Mouse (Mus musculus) heart, postnatal 25 days (tissue): Measurements from ENCODE around the gene Plcb4. TPM values are rescaled to one million over a fixed set of nuclear protein-coding genes. Genes with fewer than 3 reads are reported as not detected.

Source experiments
- DNase-seq: peaks from one replicate; pipeline ENCODE4 v3.0.0; 2022; ENCODE audit warnings: low spot score
- intact Hi-C: fragments of 180-260 bp; cut with DNase I; formaldehyde crosslinking; loops from one replicate; pipeline ENCODE4 v1.15.1; 2025
- total RNA-seq, 2 experiments: library from RNA; stranded (reverse); gene quantifications; 2 replicates each; pipeline ENCODE4 v1.2.3; 2021

Gene Plcb4
- total RNA-seq, 2 experiments from 2014 or later = 71.2 to 71.9 TPM

GRCm38 (mm10) chr2:135834435-135834834 lies 175.6 kb downstream of the Plcb4 start:
- intact Hi-C loops = no loop called here

GRCm38 (mm10) chr2:135835911-135836310 lies 177.1 kb downstream of the Plcb4 start:
- intact Hi-C loops = no loop called here
- DNase-seq = no peak

More at GRCm38 (mm10) chr2:135834435-135834834, 175.6 kb downstream of the Plcb4 start:
- DNase-seq = no peak

GRCm38 (mm10) chr2:135836426-135836825 lies 177.6 kb downstream of the Plcb4 start:
- no peak for DNase-seq
- intact Hi-C loops = no loop called here

- intact Hi-C loops = no loop called here
- DNase-seq = no peak
These were observed 178.9 kb downstream of the Plcb4 start for GRCm38 (mm10) chr2:135837730-135838129.

- intact Hi-C loops = no loop called here
- DNase-seq = no peak
These were observed 179.3 kb downstream of the Plcb4 start for GRCm38 (mm10) chr2:135838135-135838534.

GRCm38 (mm10) chr2:135838651-135839286 lies 180.0 kb downstream of the Plcb4 start:
- intact Hi-C loops = no loop called here
- no peak for DNase-seq

- intact Hi-C loops = no loop called here
- DNase-seq = no peak
These were observed 184.9 kb downstream of the Plcb4 start for GRCm38 (mm10) chr2:135843721-135844120.

- DNase-seq = no peak
- intact Hi-C loops = no loop called here
These were observed 188.1 kb downstream of the Plcb4 start for GRCm38 (mm10) chr2:135846903-135847302.

GRCm38 (mm10) chr2:135847738-135848137 lies 188.9 kb downstream of the Plcb4 start:
- intact Hi-C loops = no loop called here
- DNase-seq = no peak

GRCm38 (mm10) chr2:135848169-135848568 lies 189.4 kb downstream of the Plcb4 start:
- no peak for DNase-seq
- intact Hi-C loops = no loop called here

- intact Hi-C loops = no loop called here
- no peak for DNase-seq
These were observed 193.2 kb downstream of the Plcb4 start for GRCm38 (mm10) chr2:135851964-135852363.

GRCm38 (mm10) chr2:135853085-135853484 lies 194.3 kb downstream of the Plcb4 start:
- no peak for DNase-seq
- intact Hi-C loops = no loop called here

- DNase-seq = no peak
- intact Hi-C loops = no loop called here
These were observed 195.2 kb downstream of the Plcb4 start for GRCm38 (mm10) chr2:135854059-135854458.

- intact Hi-C loops = no loop called here
- no peak for DNase-seq
These were observed 197.2 kb downstream of the Plcb4 start for GRCm38 (mm10) chr2:135855890-135856490.

- intact Hi-C loops = no loop called here
- DNase-seq = no peak
These were observed 198.0 kb downstream of the Plcb4 start for GRCm38 (mm10) chr2:135856826-135857225.

GRCm38 (mm10) chr2:135861531-135862488 lies 203.0 kb downstream of the Plcb4 start:
- DNase-seq = no peak
- intact Hi-C loops = no loop called here

- no peak for DNase-seq
- intact Hi-C loops = no loop called here
These were observed 203.9 kb downstream of the Plcb4 start for GRCm38 (mm10) chr2:135862489-135863390.

GRCm38 (mm10) chr2:135863391-135864076 lies 204.7 kb downstream of the Plcb4 start:
- DNase-seq = no peak
- intact Hi-C loops = no loop called here

GRCm38 (mm10) chr2:135866421-135866820 lies 207.6 kb downstream of the Plcb4 start:
- DNase-seq = no peak
- intact Hi-C loops = no loop called here
